Mouse (Mus musculus) effector memory CD4-positive, alpha-beta T cell, adult 7 months (primary cell): ENCODE data around the gene Nckap1l. TPM values are rescaled to one million over a fixed set of nuclear protein-coding genes. Genes with fewer than 3 reads are reported as not detected.

Experiments used
- polyA plus RNA-seq: library from polyadenylated mRNA; unstranded; fragments of 100-300 nt; shearing (Covaris generic); gene quantifications from one replicate; pipeline ENCODE4 v1.2.1, GENCODE M21; 2017

The Nckap1l gene
- 95.8 TPM for polyA plus RNA-seq

DNA sequence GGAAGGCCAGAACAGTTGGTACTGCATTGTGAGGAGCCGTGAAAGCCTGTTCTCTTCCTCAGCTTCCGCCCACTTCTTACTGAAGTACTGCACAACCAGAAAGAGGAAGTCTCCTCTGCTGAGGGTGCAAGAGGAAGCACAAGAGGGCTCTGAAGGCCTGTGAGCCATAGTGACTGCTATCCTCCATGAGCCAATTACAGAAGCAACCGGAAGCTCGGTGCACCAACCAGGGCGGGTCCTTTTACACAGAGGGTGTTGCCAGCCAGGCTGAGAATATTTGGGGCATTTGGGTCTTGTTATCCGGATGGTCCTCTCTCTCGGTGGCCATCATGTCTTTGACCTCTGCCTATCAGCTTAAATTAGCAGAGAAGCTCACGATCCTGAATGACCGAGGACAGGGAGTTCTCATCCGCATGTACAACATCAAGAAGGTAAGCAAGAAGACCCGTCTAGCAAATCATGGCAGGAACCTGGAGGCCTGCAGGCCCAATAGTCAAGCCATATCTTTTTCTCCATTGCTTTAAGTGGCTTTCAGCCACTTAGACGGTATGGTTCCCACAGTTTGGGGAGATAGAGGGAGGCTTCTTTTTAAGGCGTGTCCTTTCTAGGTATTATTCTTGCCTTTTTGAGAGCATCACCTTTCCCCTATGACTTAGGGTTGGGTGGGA is at the start of gene Nckap1l:
Nckap1l (plus strand) TSS at position 244 of the 668 bp plus-strand sequence.

DNA sequence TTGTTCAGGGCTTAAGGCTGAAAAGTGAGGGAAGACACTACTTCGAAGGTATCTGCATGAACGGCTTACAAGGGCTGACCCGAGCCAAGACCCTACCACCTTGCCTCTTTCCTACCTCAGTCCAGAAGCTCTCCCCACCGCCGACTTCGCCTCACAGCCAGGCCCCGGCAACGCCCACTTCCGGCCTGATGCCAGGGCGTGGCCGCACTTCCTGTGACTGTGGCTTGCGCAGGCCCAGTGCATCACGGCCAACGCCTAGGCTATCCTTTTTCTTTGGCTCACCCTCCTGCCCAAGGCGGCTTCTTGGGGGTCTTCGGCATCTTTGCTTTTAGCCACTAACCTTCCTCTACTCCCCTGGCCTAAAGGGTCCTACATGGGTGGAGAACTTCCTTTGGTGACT is 23.4 kb upstream of the Nckap1l start, which contains the start of gene Gtsf1:
Gtsf1 (minus strand) TSS at position 230 of the 400 bp plus-strand sequence.

DNA sequence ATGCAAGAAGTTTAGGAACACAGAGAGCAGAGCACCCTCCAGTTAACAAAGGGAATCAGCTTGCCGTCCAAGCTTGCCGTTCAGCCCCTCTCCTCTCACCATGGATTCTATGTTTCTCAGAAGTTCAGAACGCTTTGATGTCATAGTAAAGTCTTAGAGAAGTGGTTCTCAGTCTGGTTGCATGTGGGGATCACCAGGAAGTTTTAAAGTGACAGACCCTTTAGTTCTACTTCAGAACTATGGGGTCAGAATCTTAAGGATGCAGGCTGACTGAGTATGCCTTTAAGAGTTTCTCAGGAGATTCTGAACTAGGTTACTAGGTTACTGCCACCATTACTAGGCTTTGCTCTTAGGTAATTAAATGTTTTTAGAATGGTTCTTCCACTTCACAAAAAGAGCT is 5.2 kb upstream of the Nckap1l start, which contains the start of gene Gtsf2:
Gtsf2 (minus strand) TSS at position 101 of the 400 bp plus-strand sequence.

DNA sequence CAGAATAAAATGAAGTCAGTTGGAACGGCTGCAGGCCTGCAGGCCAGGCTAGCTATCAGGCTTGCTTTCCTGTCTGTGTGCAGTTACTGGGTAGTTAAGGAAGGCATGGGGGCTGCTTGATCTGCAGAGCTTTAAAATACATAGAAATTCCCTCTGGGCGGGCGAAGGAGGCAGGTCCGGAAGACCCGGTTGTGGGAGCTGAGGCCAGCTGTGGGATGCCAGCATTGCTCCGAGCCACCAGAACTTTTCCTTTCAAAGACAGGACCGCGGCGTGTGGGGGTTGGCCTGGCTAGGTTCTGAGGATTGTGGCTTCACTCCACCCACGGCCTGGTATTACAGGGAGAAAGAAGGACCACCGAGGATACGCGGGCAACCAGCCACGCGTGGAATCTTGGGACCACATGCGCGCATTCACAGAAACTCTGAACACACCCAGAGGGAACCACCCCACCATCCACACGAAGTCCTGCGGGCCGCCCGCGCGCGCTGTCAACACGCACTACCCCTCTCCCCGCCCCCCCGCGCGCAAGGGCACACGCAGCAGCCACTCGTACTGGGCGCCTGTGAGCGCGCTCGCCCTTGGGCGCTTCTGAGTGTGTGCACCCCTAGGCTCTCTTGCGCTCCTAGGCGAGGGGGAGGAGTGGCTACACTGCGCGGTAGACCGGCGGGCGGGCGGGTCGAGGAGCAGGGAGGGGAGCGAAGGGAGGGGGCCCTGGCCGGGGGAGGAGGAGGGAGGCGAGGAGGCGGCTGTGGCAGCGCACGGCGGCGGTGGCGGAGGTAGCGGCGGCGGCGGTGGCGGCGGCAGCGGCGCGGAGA is 49.0 kb downstream of the Nckap1l start, which contains the start of gene Pde1b:
Pde1b (plus strand) TSS at position 600 of the 816 bp plus-strand sequence.

DNA sequence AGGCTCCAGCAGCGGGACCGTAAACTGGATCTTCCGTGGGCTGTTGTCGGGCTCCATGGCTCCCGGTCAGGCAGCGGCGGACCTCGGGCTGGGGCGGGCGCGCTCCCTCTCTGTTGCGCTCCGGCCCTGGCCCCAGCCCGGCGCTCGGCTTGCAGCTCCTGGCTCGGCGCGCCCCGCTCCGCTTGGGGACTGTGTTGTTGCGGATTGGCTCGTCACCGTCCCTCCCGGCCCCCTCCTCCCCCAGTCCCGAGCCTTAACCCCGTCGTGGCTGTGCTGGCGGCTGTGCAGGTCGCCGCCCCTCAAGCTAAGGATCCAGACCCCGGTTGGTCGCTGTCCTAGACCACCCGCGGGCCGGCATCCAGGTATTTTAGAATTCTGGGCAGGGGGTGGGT is 84.2 kb downstream of the Nckap1l start, which contains the start of gene Ppp1r1a:
Ppp1r1a (minus strand) TSS at position 182 of the 392 bp plus-strand sequence.

Other genes starting within 250 kb of the Nckap1l start
- 10.3 TPM for gene Cbx5, start 214.0 kb upstream of the Nckap1l start, polyA plus RNA-seq
- 147 TPM for gene Hnrnpa1, start 213.4 kb upstream of the Nckap1l start, polyA plus RNA-seq
- 1.0 TPM for gene Nfe2, start 195.4 kb upstream of the Nckap1l start, polyA plus RNA-seq
- gene Copz1, start 181.1 kb upstream of the Nckap1l start, polyA plus RNA-seq: 128 TPM
- not detected for gene Gpr84, start 143.2 kb upstream of the Nckap1l start, polyA plus RNA-seq
- gene Zfp385a, start 113.7 kb upstream of the Nckap1l start, polyA plus RNA-seq: not detected
- gene Itga5, start 87.0 kb upstream of the Nckap1l start, polyA plus RNA-seq: not detected
- gene Gtsf1, start 23.3 kb upstream of the Nckap1l start, polyA plus RNA-seq: not detected
- not detected for gene Gtsf2, start 5.3 kb upstream of the Nckap1l start, polyA plus RNA-seq
- 3.5 TPM for gene Pde1b, start 49.2 kb downstream of the Nckap1l start, polyA plus RNA-seq
- gene Ppp1r1a, start 84.2 kb downstream of the Nckap1l start, polyA plus RNA-seq: not detected
- gene Glycam1, start 111.3 kb downstream of the Nckap1l start, polyA plus RNA-seq: not detected